Mouse (Mus musculus) gastrocnemius, postnatal 36 days (tissue): ENCODE data around the gene Slc31a2. TPM values are rescaled to one million over a fixed set of nuclear protein-coding genes. Genes with fewer than 3 reads are reported as not detected.

Experiments
- DNase-seq, 2 experiments: peaks; one replicate each; pipeline ENCODE4 v3.0.0; 2022
- intact Hi-C: fragments of 180-260 bp; cut with DNase I; formaldehyde crosslinking; loops from one replicate; pipeline ENCODE4 v1.15.1; 2025
- total RNA-seq, 2 experiments: library from RNA; stranded (reverse); gene quantifications; 2 replicates each; pipeline ENCODE4 v1.2.3; 2021

Gene Slc31a2
- total RNA-seq, 2 experiments from 2014 or later, result 4.1 to 4.4 TPM

DNA sequence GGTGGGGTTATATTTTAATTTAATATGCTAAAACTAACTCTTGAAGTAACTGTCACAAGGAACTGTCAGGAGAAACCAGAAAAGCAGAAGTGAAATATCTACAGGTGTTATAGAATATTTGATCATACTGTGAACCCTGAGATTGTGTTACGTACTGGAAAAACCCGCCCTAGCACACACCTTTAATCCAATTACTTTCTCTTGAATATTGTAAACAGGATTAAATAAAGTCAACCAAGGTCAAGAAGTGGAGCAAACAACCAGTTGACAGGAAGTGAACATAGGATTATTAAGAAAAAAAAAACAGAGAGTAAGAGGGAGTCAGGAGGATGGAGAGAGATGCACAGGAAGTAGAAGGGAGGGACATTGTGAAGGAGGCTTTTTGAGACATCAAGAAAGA lies 50.5 kb downstream of the Slc31a2 start:
- no peak for DNase-seq
- intact Hi-C loops, result no loop called here

DNA sequence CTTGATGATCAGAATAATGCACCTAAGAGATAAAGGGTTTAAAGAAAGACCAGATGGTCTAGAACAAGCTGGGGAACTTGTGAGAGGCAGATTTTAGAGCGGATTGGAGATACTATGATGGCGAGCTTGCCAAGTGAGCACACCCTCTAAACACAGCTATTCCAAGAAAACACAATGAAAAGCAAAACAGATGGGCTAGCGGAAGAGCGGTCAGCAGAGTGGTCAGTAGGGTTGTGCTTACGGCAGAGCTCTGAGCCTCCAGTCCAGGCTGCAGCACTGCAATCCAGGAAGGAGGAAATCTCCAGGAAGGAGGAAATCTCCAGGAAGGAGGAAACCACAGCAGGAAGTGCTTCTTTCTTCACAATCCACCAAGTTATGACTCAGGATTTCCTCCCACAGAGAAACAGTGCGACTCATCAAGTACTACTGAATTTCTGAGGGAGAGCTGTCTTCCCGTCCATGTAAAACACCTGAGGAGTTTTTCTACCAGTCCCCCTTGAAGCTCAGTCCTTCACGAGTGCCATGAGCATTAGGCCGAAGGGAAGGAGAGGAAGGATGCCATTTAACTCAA lies 51.4 kb downstream of the Slc31a2 start:
- intact Hi-C loops, result no loop called here
- no peak for DNase-seq

DNA sequence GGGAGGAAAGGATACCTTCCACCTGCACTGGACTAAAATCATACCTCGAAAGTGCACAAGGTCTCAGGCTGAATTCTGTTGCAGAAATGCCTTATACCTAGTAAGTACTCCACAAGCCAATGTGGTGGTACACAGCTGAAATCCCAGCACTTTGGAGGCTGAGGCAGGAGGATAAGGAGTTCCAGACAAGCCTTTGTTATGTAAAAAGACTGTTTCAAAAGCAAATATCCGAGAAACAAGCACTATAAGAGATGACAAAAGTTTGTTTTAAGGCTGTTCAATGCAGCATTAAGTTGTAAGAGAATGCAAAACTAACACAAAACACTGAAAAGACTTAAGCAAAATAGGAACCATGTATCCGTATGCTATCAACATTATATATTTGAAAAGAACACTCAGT lies 52.2 kb downstream of the Slc31a2 start:
- intact Hi-C loops, result no loop called here

DNA sequence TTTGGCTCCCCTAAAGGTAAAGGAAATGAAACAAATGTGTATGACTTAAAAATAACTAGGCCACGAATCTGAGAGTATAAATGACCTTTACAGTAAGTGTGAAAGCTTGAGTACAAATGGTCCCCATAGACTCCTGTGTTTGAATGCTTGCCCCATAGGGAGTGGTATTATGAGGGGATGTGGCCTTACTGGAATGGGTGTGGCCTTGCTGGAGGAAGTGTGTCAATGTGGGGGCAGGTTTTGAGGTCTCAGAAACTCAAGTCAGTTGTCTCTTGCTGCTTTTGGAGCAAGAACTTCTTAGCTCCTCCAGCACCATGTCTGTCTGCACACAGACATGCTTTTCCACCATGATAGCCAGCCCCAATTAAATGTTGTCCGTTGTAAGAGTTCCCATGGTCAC lies 54.1 kb downstream of the Slc31a2 start:
- DNase-seq, result no peak
- intact Hi-C loops, result no loop called here

More for the DNA sequence above, 52.2 kb downstream of the Slc31a2 start:
- DNase-seq, result no peak

DNA sequence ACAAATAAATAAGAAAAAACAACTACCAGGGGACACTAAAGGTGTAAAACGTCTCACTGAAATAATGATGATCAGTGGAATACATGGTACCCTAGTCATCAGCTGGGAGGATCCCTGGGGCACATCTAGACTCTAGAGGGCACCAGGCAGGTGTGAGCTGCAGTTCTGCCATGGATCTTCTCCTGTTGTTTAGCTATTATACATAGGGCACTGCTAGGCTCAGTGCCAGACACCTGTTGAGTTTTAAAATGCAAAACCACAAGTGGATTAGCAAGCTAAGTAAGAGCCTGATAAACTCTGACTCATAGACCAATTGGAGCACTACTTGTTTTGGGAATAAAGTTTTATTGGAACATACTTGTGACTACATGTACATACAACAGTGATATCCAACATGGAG lies 55.9 kb downstream of the Slc31a2 start:
- DNase-seq, result no peak
- intact Hi-C loops, result no loop called here

DNA sequence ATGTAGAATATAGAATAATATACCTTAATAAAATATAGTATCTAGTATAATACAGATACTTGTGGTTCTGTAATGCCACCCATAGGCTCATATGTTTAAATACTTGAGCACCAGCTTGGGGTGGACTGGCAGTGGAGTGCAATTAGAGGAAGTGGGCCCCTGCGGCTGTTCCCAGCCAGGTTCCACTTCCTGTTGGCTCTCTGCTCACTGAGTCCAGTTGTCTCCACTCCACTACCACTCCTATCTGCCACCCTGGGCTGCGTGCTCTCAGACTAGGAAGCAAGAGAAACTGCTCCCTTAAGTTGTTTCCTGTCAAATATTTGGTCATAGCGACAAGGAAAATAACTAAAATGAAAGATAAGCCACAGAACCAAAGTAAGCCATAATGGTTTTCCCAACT lies 60.3 kb downstream of the Slc31a2 start:
- no peak for DNase-seq
- intact Hi-C loops, result no loop called here

DNA sequence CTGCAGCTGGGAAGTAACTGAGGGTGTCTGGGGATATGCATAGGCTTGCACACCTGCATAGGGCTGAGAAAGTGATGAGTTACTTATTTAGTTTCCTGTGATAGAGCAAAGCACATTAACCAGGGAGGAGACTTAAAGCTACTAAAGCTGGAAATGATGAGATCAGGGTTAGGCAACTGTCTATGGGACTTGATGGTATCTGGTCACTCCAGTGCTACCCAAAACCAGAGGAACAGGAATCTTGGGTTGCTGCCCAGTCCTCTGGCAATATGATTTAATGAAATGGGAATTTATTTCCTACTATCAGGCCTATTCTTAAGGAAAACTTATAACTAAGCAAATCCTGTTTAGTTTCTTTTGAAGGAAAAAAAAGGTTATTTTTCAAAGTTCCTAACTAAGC lies 63.7 kb downstream of the Slc31a2 start:
- DNase-seq, result no peak
- intact Hi-C loops, result no loop called here

DNA sequence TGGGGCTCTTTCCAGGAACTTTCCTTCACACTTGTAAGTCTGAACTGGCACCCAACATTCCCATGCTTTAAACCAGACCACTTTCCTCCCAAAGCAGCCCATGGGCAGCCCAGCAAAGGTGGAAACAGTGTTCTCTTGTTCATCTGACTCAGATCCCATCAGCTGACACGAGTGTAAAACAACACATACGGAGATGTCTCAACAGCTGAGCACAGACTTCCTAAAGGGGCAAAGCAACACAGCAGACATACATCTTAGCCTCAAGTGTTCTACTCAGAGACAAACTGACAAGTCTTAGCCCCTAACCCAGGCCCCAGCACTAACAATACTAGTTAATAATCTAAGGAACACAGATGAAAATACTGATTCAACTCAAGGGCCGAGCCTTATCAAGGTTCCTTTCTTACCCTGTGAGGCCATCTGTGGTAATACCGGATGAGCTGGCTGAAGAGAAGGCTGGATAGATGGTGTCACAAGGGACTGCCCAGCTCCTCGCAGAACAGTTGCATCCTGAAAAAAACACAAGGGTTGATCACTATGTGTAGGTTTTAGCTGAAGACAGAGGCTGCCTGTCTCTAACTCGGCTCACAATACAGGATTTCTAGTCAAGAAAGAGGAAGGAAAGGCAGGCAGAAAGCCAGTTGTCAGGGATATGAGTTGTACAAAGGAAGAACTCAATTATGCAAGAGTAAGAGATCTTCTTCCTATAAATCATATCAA lies 66.7 kb downstream of the Slc31a2 start:
- intact Hi-C loops, result no loop called here
- no peak for DNase-seq

DNA sequence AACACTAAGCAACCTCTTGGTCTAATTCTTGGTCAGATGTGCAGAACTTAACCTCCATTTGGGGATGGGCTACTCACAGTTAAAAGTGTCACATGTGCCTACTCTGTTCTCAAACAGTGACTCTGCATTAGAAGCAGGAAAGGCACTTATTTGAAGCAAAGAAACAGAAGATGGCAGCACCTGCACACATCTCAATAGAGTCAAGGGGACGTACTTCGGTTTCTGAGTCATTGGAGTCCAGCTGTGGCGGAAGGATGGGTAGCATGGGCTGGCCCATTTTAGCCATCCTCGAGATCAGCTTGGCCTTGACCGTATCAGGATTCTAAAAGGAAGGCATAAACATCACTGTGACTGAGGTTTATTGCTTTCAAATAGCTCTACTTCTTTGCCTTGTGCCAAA lies 69.6 kb downstream of the Slc31a2 start:
- intact Hi-C loops, result no loop called here
- DNase-seq, result no peak

DNA sequence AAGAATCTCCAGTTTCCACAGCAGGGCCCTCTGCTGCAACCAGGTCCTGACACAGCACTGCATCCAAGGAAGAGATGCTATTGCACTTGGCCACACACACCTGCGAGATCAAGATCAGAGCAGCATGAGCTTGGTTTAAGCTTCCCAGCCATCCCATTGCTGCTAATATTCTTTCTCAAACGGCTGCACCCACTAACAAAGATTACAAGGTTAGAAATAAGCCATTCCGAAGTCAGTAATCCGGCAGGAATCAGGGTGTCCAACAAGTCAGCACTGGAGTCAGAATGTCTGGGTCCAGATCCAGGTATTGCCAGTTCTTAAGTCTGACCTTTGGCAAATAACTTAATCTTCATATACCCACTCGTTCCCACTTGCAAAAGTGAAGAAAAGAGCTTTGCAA lies 76.2 kb downstream of the Slc31a2 start:
- intact Hi-C loops, result no loop called here
- DNase-seq, result no peak

DNA sequence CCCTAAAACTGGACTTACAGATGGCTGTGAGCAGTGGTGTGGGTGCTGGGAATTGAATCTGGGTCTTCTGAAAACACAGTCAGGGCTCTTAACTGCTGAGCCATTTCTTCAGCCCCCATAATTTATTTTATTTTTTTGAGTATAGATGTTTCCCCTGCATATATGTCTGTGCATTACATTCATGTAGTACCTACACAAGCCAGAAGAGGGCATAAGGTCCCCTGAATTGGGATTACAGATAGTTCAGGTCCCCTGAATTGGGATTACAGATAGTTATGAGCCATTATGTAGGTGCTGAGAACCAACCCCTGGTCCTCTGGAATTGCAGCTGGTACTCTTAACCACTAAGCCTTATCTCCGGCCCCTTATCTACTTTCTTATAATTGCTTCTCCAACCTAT lies 81.6 kb downstream of the Slc31a2 start:
- no peak for DNase-seq
- intact Hi-C loops, result loop anchor here (5.0 kb wide), 2 partner anchors 63 to 163 kb away; partner anchors contain the start of genes Cdc26 and Prpf4

DNA sequence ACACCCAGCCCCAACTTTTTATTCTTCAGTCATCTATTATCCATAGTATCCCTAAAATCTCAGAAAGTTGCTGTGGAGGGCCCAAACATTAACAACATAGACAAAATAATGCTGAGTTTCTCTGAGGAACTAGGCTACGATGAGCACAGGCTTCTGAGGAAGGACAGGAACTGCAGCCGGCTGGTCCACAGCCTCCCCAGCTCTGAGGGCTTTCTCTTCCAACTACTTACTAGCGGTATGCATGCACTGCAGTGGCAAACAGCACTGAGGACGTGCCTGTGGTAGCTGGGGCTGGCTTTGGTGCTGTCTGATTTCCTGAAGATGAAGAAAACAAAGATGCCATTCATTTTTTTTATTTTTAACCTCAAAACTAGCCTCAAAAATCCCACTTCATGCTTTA lies 83.5 kb downstream of the Slc31a2 start:
- DNase-seq, result no peak
- intact Hi-C loops, result no loop called here

DNA sequence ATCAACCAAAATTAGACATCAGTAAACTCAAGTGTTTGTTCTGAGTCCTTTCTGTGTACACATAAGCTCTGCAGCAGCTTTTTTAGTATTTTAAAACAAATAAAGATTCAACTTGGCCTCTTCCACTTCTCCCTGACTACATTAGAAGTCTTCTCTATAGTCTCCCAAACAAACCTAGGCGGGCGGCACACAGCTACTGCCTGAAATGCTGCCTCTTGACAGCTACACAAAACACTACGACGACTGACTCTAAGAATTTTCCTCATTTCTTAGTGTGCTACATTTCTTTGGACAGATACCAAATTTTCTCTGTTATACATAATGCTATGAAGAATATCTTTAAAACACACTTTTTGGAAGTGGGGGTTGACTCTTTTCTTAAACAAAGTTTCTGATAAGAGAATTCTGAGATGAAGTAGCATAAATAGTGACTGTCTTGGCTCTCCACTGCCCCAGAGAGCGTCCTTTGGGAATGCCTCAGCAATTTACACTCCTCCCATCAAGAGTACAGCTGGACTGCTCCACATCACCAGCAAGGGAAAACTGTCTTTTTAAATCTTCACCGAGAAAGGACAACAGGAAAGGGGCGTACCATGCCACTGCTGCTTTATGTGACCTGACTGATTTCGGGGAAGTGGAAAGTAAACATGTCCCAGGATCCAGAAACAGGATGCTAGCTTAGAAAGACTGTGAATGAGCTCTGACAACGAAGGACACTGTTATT lies 85.4 kb downstream of the Slc31a2 start:
- no peak for DNase-seq
- intact Hi-C loops, result no loop called here

Other genes starting within 250 kb of the Slc31a2 start
- gene Mup20, start 208.4 kb upstream of the Slc31a2 start, total RNA-seq, result not detected
- gene Mup3, start 175.2 kb upstream of the Slc31a2 start, total RNA-seq, result 1 to 10 TPM in 1 of 2 experiments, not detected in 1; 1.1 TPM
- gene Mup21, start 111.7 kb upstream of the Slc31a2 start, total RNA-seq, result not detected
- 1 to 10 TPM in 1 of 2 experiments, under 1 TPM in 1; 0.72 to 1.2 TPM for gene Zfp37, start 31.5 kb upstream of the Slc31a2 start, total RNA-seq
- gene Fkbp15, start 98.0 kb downstream of the Slc31a2 start, total RNA-seq, result 10 to 100 TPM; 11.4 to 11.6 TPM
- gene Slc31a1, start 98.2 kb downstream of the Slc31a2 start, total RNA-seq, result 10 to 100 TPM; 10.2 to 10.3 TPM
- 10 to 100 TPM; 40.2 to 45.3 TPM for gene Cdc26, start 146.1 kb downstream of the Slc31a2 start, total RNA-seq
- gene Prpf4, start 146.2 kb downstream of the Slc31a2 start, total RNA-seq, result 10 to 100 TPM; 13.3 to 16.1 TPM
- not detected for gene Rnf183, start 172.7 kb downstream of the Slc31a2 start, total RNA-seq
- gene Wdr31, start 208.3 kb downstream of the Slc31a2 start, total RNA-seq, result under 1 TPM in 1 of 2 experiments, not detected in 1; 0.22 TPM
- gene Bspry, start 217.5 kb downstream of the Slc31a2 start, total RNA-seq, result under 1 TPM in 1 of 2 experiments, not detected in 1; 0.10 TPM
- gene Hdhd3, start 240.9 kb downstream of the Slc31a2 start, total RNA-seq, result 1 to 10 TPM in 1 of 2 experiments, under 1 TPM in 1; 0.84 to 1.3 TPM